Mouse (Mus musculus) splenic B cell, adult 2 months (primary cell): ENCODE data around the gene Lrrc20.
A peak's percentile ranks its signal among the peaks of the same experiment; 100 is the strongest.

Experiments used
- DNase-seq: peaks from one replicate; pipeline ENCODE4 v3.0.0-alpha.2; 2011; ENCODE audit warnings: low read depth, low spot score
- H3K27me3 ChIP-seq: 2 replicates; pipeline ENCODE4 v1.6.1; 2012; ENCODE audit warnings: mild to moderate bottlenecking, low read length, moderate library complexity, mixed read lengths; ENCODE audit not compliant: control insufficient read depth, poor library complexity, insufficient read depth, severe bottlenecking
- H3K36me3 ChIP-seq: 2 replicates; pipeline ENCODE4 v1.6.1; 2012; ENCODE audit warnings: mild to moderate bottlenecking, low read length, moderate library complexity, mixed read lengths; ENCODE audit not compliant: control insufficient read depth, poor library complexity, insufficient read depth, severe bottlenecking

Gene Lrrc20

GRCm38 (mm10) chr10:61475594-61476439 lies at the start of gene Lrrc20:
Gene Lrrc20 (plus strand): TSS chr10:61475801.
- Histone ChIP-seq H3K27me3 (no peaks in the 10 kb centered on the region), H3K36me3 (no peaks in the 10 kb centered on the region)
- peak; percentile 96 for DNase-seq

- DNase-seq, result no peak
- H3K36me3 ChIP-seq, result peaks cover 5% of the 10 kb centered on the region; the same call in 1 of the 2 replicates
- H3K27me3 ChIP-seq, result no peaks in the 10 kb centered on the region
Observed at GRCm38 (mm10) chr10:61426251-61426757, 49.3 kb upstream of the Lrrc20 start.

GRCm38 (mm10) chr10:61427951-61428350 lies 47.6 kb upstream of the Lrrc20 start:
- no peak for DNase-seq
- H3K27me3 ChIP-seq, result no peaks in the 10 kb centered on the region

GRCm38 (mm10) chr10:61428416-61428815 lies 47.2 kb upstream of the Lrrc20 start:
- no peaks in the 10 kb centered on the region for H3K27me3 ChIP-seq
- H3K36me3 ChIP-seq, result peaks cover 15% of the 10 kb centered on the region
- no peak for DNase-seq

More at GRCm38 (mm10) chr10:61427951-61428350, 47.6 kb upstream of the Lrrc20 start:
- peaks cover 11% of the 10 kb centered on the region; the same call in 1 of the 2 replicates for H3K36me3 ChIP-seq

- Histone ChIP-seq H3K27me3 (no peaks in the 10 kb centered on the region), H3K36me3 (peaks cover 16% of the 10 kb centered on the region)
- no peak for DNase-seq
Observed at GRCm38 (mm10) chr10:61429043-61429442, 46.6 kb upstream of the Lrrc20 start.

GRCm38 (mm10) chr10:61431375-61431774 lies 44.2 kb upstream of the Lrrc20 start:
- Histone ChIP-seq H3K36me3 (peaks cover 21% of the 10 kb centered on the region), H3K27me3 (no peaks in the 10 kb centered on the region)
- DNase-seq, result no peak

GRCm38 (mm10) chr10:61440202-61440800 lies 35.3 kb upstream of the Lrrc20 start:
- no peak for DNase-seq
- Histone ChIP-seq H3K36me3 (no peaks in the 10 kb centered on the region), H3K27me3 (no peaks in the 10 kb centered on the region)

GRCm38 (mm10) chr10:61443456-61443855 lies 32.1 kb upstream of the Lrrc20 start:
- H3K27me3 ChIP-seq, result no peaks in the 10 kb centered on the region
- no peak for DNase-seq
- no peaks in the 10 kb centered on the region for H3K36me3 ChIP-seq

GRCm38 (mm10) chr10:61443876-61444275 lies 31.7 kb upstream of the Lrrc20 start:
- DNase-seq, result no peak
- H3K27me3 ChIP-seq, result no peaks in the 10 kb centered on the region
- H3K36me3 ChIP-seq, result no peaks in the 10 kb centered on the region

- DNase-seq, result no peak
- no peaks in the 10 kb centered on the region for H3K36me3 ChIP-seq
- no peaks in the 10 kb centered on the region for H3K27me3 ChIP-seq
Observed at GRCm38 (mm10) chr10:61445016-61445415, 30.6 kb upstream of the Lrrc20 start.

- Histone ChIP-seq H3K27me3 (no peaks in the 10 kb centered on the region), H3K36me3 (no peaks in the 10 kb centered on the region)
- DNase-seq, result peak; percentile 53
Observed at GRCm38 (mm10) chr10:61447581-61448353, 27.8 kb upstream of the Lrrc20 start.

GRCm38 (mm10) chr10:61448834-61449233 lies 26.8 kb upstream of the Lrrc20 start:
- no peak for DNase-seq
- Histone ChIP-seq H3K36me3 (no peaks in the 10 kb centered on the region), H3K27me3 (no peaks in the 10 kb centered on the region)

GRCm38 (mm10) chr10:61451463-61451930 lies 24.1 kb upstream of the Lrrc20 start:
- DNase-seq, result peak; percentile 68
- Histone ChIP-seq H3K36me3 (no peaks in the 10 kb centered on the region), H3K27me3 (no peaks in the 10 kb centered on the region)

- DNase-seq, result peak; percentile 49
- H3K36me3 ChIP-seq, result no peaks in the 10 kb centered on the region
Observed at GRCm38 (mm10) chr10:61451931-61452617, 23.5 kb upstream of the Lrrc20 start.

More at GRCm38 (mm10) chr10:61451931-61452617, 23.5 kb upstream of the Lrrc20 start:
- no peaks in the 10 kb centered on the region for H3K27me3 ChIP-seq
